Mouse (Mus musculus) forebrain, embryonic 15.5 days (tissue): ENCODE results near the gene 4931440F15Rik. TPM values are rescaled to one million over a fixed set of nuclear protein-coding genes. Genes with fewer than 3 reads are reported as not detected.
"Not testable (repeated sequence)": the region's sequence is repeated elsewhere in the genome, so short reads cannot be mapped to it uniquely, and the experiment has no call there.

ENCODE experiments used
- ATAC-seq: fragments of 200-750 bp; cut with Nextera tagmentation; replicated peaks from 2 replicates; pipeline ENCODE4 v1.8.0; 2017; ENCODE audit warnings: mild to moderate bottlenecking, moderate TSS enrichment, moderate library complexity
- H3K27ac ChIP-seq: fragments of 300-500 bp; sonication (generic); replicated peaks from 2 replicates; pipeline ENCODE4 v1.5.1; 2015; ENCODE audit warnings: mild to moderate bottlenecking, inconsistent platforms
- H3K27me3 ChIP-seq: fragments of 300-500 bp; sonication (generic); 2 replicates; pipeline ENCODE4 v1.6.1; 2015; ENCODE audit warnings: inconsistent platforms
- H3K36me3 ChIP-seq: fragments of 300-500 bp; sonication (generic); 2 replicates; pipeline ENCODE4 v1.6.1; 2015; ENCODE audit warnings: mild to moderate bottlenecking, inconsistent platforms
- H3K4me1 ChIP-seq: fragments of 300-500 bp; sonication (generic); 2 replicates; pipeline ENCODE4 v1.6.1; 2015; ENCODE audit warnings: inconsistent platforms
- H3K4me2 ChIP-seq: fragments of 300-500 bp; sonication (generic); replicated peaks from 2 replicates; pipeline ENCODE4 v1.6.1; 2015; ENCODE audit warnings: mild to moderate bottlenecking, inconsistent platforms
- H3K4me3 ChIP-seq: fragments of 300-500 bp; sonication (generic); 2 replicates; pipeline ENCODE4 v1.5.1; 2015; ENCODE audit warnings: mild to moderate bottlenecking, inconsistent platforms
- H3K9ac ChIP-seq: fragments of 300-500 bp; sonication (generic); replicated peaks from 2 replicates; pipeline ENCODE4 v1.6.1; 2015; ENCODE audit warnings: mild to moderate bottlenecking, inconsistent platforms
- H3K9me3 ChIP-seq: fragments of 300-500 bp; sonication (generic); 2 replicates; pipeline ENCODE4 v1.6.1; 2016; ENCODE audit warnings: inconsistent platforms
- WGBS: fragments of 180-500 bp; shearing (Covaris S2); methylation state at CpG from one replicate; pipeline ENCODE4 v1.1.7; 2015; ENCODE audit warnings: mixed read lengths; 5-methylcytosine and 5-hydroxymethylcytosine counted together
- polyA plus RNA-seq: library from polyadenylated mRNA; unstranded; fragments of >200 nt; fragmentation: Nextera tagmentation; extraction: Ambion mirVana; gene quantifications from 2 replicates; pipeline ENCODE4 v1.2.1, GENCODE M21; 2015

The 4931440F15Rik gene
- 0.37 and 0.47 TPM in 2 replicates for polyA plus RNA-seq

DNA sequence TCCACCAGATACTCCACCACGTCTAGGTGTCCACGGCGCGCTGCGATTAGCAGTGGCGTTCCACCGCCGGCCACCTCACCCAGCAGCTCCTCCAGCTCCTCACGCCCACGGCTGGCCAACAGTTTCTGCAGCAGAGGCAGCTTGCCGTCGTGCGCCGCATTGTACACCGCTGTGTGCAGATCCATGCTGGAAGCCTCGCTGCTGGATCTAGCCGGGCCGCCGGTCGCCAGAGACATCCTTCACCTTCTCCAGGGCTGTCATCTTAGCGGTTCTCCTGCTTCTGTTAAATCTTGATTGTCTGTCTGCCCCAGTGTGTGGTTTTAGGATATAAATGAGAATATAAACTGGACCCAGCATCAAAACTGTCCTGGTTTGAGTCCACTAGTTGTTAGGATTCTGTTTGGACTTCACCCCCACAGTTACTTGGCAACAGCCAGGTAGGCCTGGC is at the start of gene 4931440F15Rik:
TSS of gene 4931440F15Rik (minus strand) at position 398 of the 448 bp plus-strand sequence.
- 46% methylated on average over 21 of the region's 21 CpGs for WGBS
- not testable (repeated sequence) for H3K9me3 ChIP-seq, H3K4me1 ChIP-seq, H3K27me3 ChIP-seq, H3K27ac ChIP-seq, H3K36me3 ChIP-seq, H3K9ac ChIP-seq
- Histone ChIP-seq H3K4me3 (peak within 1 kb of the TSS; percentile 13; the same call in 1 of the 2 replicates), H3K4me2 (peak within 1 kb of the TSS; percentile 27; the same call in 1 of the 2 replicates)
- peak; percentile 29; the same call in 1 of the 2 replicates for ATAC-seq

- 65% methylated on average over 1 of the region's 1 CpGs for WGBS
- H3K4me3 ChIP-seq, H3K9ac ChIP-seq, ATAC-seq, H3K36me3 ChIP-seq, H3K27me3 ChIP-seq, H3K4me2 ChIP-seq, H3K9me3 ChIP-seq, H3K27ac ChIP-seq, H3K4me1 ChIP-seq: not testable (repeated sequence)
Observed at GRCm38 (mm10) chr11:29874781-29875180, 49.3 kb upstream of the 4931440F15Rik start.

DNA sequence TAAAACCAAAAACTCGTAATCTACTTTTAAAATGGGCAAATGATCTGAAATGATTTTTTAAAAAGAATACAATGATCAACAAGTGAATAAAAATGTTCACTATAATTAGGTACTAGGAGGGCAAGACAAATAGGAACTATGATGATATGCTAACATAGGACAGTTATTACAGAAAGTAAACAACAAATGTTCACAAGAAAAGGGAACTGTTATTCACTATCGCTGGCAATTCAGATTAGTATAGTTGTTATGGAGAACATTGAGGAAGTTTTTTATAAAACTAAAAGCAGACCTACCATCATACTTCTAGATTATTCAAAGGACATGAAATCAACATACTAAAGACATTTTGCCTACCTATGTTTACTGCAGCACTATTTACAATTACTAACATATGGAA is 44.7 kb upstream of the 4931440F15Rik start:
- ATAC-seq = no peak
- Histone ChIP-seq H3K4me3 (no peak overlapping the region), H3K4me2 (no peak overlapping the region), H3K27ac (no peak overlapping the region), H3K4me1 (no peaks in the 10 kb centered on the region), H3K27me3 (no peaks in the 10 kb centered on the region), H3K36me3 (no peaks in the 10 kb centered on the region), H3K9me3 (no peaks in the 10 kb centered on the region; the same call in 1 of the 2 replicates), H3K9ac (no peak overlapping the region)
- WGBS = 89% methylated on average over 2 of the region's 2 CpGs

DNA sequence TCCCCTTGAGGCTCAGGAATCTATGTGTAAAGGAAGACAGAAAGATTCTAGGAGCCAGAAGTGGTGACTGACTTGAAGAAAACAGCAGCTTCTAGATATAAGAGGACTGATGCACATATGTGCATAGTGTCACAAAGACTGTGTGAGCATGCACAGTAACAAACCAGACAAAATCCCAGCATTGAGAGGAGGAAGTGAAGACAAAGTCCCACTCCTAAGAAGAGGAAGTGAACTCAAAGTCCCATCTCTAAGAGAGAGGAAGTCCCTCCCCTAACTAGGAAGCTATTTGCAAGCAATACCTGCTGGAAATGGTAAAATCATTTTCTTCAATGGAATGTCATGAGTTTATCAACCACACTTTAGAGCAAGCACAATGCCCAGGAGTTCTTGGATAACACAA is 38.8 kb upstream of the 4931440F15Rik start:
- Histone ChIP-seq H3K4me1 (peaks cover 13% of the 10 kb centered on the region), H3K4me2 (no peak overlapping the region), H3K9me3 (no peaks in the 10 kb centered on the region), H3K27me3 (no peaks in the 10 kb centered on the region), H3K36me3 (no peaks in the 10 kb centered on the region), H3K4me3 (no peak overlapping the region), H3K9ac (no peak overlapping the region), H3K27ac (no peak overlapping the region)
- no peak for ATAC-seq

DNA sequence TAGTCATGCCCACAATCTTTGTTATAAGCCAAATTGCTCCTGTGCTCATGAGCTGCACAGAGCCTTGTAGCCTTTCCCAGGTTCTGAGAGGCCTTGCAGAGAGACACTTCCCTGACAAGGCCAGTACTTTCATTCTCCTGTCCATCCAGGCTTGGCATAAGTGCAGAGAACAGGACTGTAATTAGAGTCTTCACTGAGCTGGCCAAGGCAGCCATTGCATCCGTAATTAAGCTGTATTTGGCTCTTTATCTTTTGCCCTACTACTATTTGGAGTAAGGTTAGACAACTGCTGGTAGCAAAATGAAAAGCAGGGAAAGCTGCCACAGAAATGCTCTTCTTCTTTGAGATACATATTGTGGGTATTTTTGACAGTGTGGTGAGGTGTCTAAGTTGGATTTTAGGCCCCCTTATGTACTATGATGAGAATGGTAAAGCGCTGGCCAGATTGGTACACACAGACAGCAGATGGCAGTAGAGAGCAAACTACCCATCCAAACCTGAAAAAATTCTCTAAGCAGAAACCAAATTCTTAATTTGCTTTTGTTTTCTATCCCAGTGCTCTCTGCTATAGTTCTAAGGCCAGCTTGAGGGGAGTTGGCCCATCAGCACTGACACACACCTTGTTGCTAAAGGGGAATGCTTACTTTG is 36.4 kb upstream of the 4931440F15Rik start:
- Histone ChIP-seq H3K36me3 (no peaks in the 10 kb centered on the region), H3K4me3 (no peak overlapping the region), H3K4me1 (peaks cover 13% of the 10 kb centered on the region), H3K27me3 (no peaks in the 10 kb centered on the region), H3K27ac (no peak overlapping the region; the same call in 1 of the 2 replicates), H3K9me3 (no peaks in the 10 kb centered on the region), H3K4me2 (no peak overlapping the region), H3K9ac (no peak overlapping the region)
- ATAC-seq = peak; percentile 79
- 17% methylated on average over 2 of the region's 2 CpGs for WGBS

DNA sequence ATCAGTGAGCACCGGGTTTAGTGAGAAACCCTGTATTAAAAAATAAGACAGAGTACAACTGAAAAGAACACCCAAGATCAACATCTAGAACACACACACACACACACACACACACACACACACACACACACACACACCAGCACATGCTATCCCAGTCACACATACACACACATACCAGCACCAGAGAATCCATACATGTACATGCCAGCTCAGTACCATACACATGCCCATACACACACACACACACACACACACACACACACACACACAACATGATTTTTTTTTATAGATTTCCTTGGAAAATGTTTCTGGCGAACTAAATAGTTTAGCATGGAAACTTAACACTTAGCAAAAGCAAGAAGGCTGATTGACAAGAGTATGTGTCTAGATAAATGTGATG is 35.6 kb upstream of the 4931440F15Rik start:
- Histone ChIP-seq H3K9ac (no peak overlapping the region), H3K4me2 (no peak overlapping the region), H3K9me3 (no peaks in the 10 kb centered on the region), H3K4me1 (peaks cover 13% of the 10 kb centered on the region), H3K27ac (no peak overlapping the region), H3K36me3 (no peaks in the 10 kb centered on the region), H3K4me3 (no peak overlapping the region), H3K27me3 (no peaks in the 10 kb centered on the region)
- 74% methylated on average over 2 of the region's 2 CpGs for WGBS
- no peak; the same call in 1 of the 2 replicates for ATAC-seq

DNA sequence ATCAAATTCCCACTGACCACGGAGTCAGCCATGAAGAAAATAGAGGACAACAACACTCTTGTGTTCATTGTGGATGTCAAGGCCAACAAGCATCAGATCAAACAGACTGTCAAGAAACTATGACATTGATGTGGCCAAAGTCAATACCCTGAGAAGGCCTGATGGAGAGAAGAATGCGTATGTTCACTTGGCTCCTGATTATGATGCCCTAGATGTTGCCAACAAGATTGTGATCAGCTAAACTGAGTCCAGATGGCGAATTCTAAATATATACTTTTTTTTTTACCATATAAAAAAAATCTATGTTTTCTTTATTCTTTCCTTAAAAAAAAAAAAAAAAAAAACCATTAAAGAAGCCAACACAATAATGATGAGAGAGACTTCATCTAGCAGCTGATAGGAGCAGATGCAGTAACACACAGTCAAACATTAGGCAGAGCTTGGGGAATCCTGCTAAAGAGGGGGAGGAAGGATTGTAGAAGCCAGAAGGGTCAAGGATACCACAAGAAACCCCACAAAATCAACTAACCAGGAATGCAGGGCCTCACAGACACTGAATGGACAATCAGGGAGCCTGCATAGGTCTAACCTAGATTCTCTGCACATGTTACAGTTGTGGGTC is 15.2 kb upstream of the 4931440F15Rik start:
- ATAC-seq = no peak
- Histone ChIP-seq H3K36me3 (no peaks in the 10 kb centered on the region), H3K9me3 (no peaks in the 10 kb centered on the region), H3K4me3 (no peak overlapping the region), H3K27ac (no peak overlapping the region), H3K27me3 (no peaks in the 10 kb centered on the region), H3K4me1 (no peaks in the 10 kb centered on the region), H3K9ac (no peak overlapping the region), H3K4me2 (no peak overlapping the region)
- WGBS = 81% methylated on average over 3 of the region's 3 CpGs

DNA sequence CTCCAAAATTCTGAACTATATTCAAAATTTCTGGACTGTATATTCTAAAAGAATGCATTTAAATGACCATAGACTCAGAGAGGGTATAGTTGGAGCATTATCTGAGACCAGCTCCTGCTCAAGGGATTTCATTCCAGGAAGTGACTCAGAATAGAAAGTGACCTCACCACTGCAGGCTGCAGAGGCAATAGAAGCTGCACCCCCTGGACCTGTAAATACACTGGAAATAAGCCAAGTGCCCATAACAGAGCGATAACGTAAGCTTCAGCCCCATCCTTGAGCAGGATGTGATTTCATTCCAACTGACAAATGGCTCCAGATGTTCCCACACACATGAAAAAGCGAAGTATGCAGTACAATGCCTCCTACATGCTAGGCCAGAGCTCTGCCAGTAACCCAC is 14.3 kb upstream of the 4931440F15Rik start:
- H3K4me2 ChIP-seq = no peak overlapping the region
- no peaks in the 10 kb centered on the region for H3K27me3 ChIP-seq
- no peak overlapping the region for H3K4me3 ChIP-seq
- ATAC-seq = no peak
- H3K27ac ChIP-seq = no peak overlapping the region
- no peaks in the 10 kb centered on the region for H3K9me3 ChIP-seq
- WGBS = 77% methylated on average over 3 of the region's 3 CpGs
- H3K36me3 ChIP-seq = no peaks in the 10 kb centered on the region
- no peaks in the 10 kb centered on the region for H3K4me1 ChIP-seq
- no peak overlapping the region for H3K9ac ChIP-seq

DNA sequence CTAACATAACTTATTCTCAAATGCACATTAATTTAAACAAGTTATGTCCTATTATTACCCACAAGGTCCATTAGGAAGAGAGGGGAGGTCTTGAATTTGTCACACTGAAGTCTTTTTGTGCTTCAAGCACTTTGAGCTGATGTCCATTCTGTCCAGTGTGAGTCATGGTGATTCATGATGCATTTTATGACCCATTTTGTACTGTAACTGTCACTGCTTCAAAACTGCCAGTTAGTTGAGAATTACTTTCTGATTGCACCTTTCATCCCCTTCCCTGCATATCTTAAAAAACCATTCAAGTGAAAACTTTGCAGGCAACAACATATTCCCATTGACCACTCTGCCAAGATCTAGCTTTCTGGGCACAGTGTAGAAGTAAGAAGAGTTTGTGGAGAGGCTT is 11.6 kb upstream of the 4931440F15Rik start:
- Histone ChIP-seq H3K36me3 (no peaks in the 10 kb centered on the region), H3K9me3 (no peaks in the 10 kb centered on the region), H3K4me3 (no peak overlapping the region), H3K4me1 (no peaks in the 10 kb centered on the region), H3K4me2 (no peak overlapping the region), H3K27ac (no peak overlapping the region), H3K9ac (no peak overlapping the region), H3K27me3 (no peaks in the 10 kb centered on the region)
- no peak for ATAC-seq

GRCm38 (mm10) chr11:29827729-29828128 is 2.3 kb upstream of the 4931440F15Rik start:
- Histone ChIP-seq H3K36me3 (no peaks in the 10 kb centered on the region), H3K4me2 (no peak overlapping the region), H3K27ac (no peak overlapping the region), H3K9me3 (no peaks in the 10 kb centered on the region), H3K4me1 (no peaks in the 10 kb centered on the region), H3K4me3 (no peak overlapping the region), H3K27me3 (0 out of 2 replicates have a peak, but pooled peaks cover 4% of the 10 kb centered on the region), H3K9ac (no peak overlapping the region)
- 85% methylated on average over 2 of the region's 2 CpGs for WGBS
- no peak for ATAC-seq

GRCm38 (mm10) chr11:29826001-29826400 is 533 bp upstream of the 4931440F15Rik start:
- H3K27me3 ChIP-seq = 0 out of 2 replicates have a peak, but pooled peaks cover 4% of the 10 kb centered on the region
- 100% methylated on average over 1 of the region's 1 CpGs for WGBS
- H3K4me3 ChIP-seq = no peak overlapping the region
- no peaks in the 10 kb centered on the region for H3K9me3 ChIP-seq
- H3K27ac ChIP-seq = no peak overlapping the region
- no peaks in the 10 kb centered on the region for H3K36me3 ChIP-seq
- no peak overlapping the region for H3K4me2 ChIP-seq
- no peak for ATAC-seq
- no peak overlapping the region for H3K9ac ChIP-seq
- no peaks in the 10 kb centered on the region for H3K4me1 ChIP-seq

- H3K9me3 ChIP-seq, H3K27ac ChIP-seq, H3K27me3 ChIP-seq, H3K36me3 ChIP-seq, H3K9ac ChIP-seq, H3K4me1 ChIP-seq: not testable (repeated sequence)
- ATAC-seq = peak; percentile 64
- H3K4me2 ChIP-seq = peak overlapping the region; percentile 27; the same call in 1 of the 2 replicates
- WGBS = 29% methylated on average over 62 of the region's 62 CpGs
- H3K4me3 ChIP-seq = peak overlapping the region; percentile 13; the same call in 1 of the 2 replicates
Observed at GRCm38 (mm10) chr11:29824474-29825270, 796 bp downstream of the 4931440F15Rik start.
